Mouse (Mus musculus): Measurements from ENCODE around the gene Fnbp4.

GRCm38 (mm10) chr2:90749676-90750459 lies 4.7 kb downstream of the Fnbp4 start:
- TF ChIP-seq TAL1 (conservative IDR thresholded peaks at IDR 0.05; ENCODE audit: low read depth, low read length) = no peak
- TF ChIP-seq CTCF (IDR thresholded peaks at IDR 0.05; ENCODE audit: low read depth, low read length) = no peak
- TF ChIP-seq GATA1 (IDR thresholded peaks at IDR 0.05; ENCODE audit: borderline replicate concordance, low read length) = no peak
- TF ChIP-seq GATA2 (IDR thresholded peaks at IDR 0.05; ENCODE audit: borderline replicate concordance, low read depth, low read length) = no peak
- TF ChIP-seq POLR2AphosphoS5 (IDR thresholded peaks at IDR 0.05; ENCODE audit: insufficient replicate concordance, low read depth, low read length) = no peak
